Mouse (Mus musculus) C3H10T1/2 (cell line): ENCODE measurements around the gene Il2ra. TPM values are rescaled to one million over a fixed set of nuclear protein-coding genes. Genes with fewer than 3 reads are reported as not detected.

ENCODE experiments used
- polyA plus RNA-seq, 2 experiments: library from polyadenylated mRNA; unstranded; fragments of >200 nt; fragmentation: generic; extraction: Trizol; gene quantifications; one replicate each; pipeline ENCODE4 v1.2.1; 2012; ENCODE audit warnings: missing spikeins in 2 of 2

The Il2ra gene
- polyA plus RNA-seq, result not detected

GRCm38 (mm10) chr2:11642451-11642941 is at the start of gene Il2ra:
Gene Il2ra, plus strand, starts transcription at chr2:11642807.

GRCm38 (mm10) chr2:11604053-11604452 is 38.6 kb upstream of the Il2ra start, which contains the start of gene Rbm17:
Gene Rbm17, minus strand, starts transcription at chr2:11604153.

GRCm38 (mm10) chr2:11625890-11626289 is 16.7 kb upstream of the Il2ra start, which contains the start of gene Gm17490:
Gene Gm17490, minus strand, starts transcription at chr2:11626264.

GRCm38 (mm10) chr2:11705201-11706025 is 62.8 kb downstream of the Il2ra start, which contains the start of gene Il15ra:
Gene Il15ra, plus strand, starts transcription at chr2:11705290.

Other genes starting within 250 kb of the Il2ra start
- 1 to 10 TPM in 1 of 2 experiments, under 1 TPM in 1; 0.19 to 2.0 TPM for gene Pfkfb3, start 88.7 kb upstream of the Il2ra start, polyA plus RNA-seq
- gene Rbm17, start 38.7 kb upstream of the Il2ra start, polyA plus RNA-seq, result 10 to 100 TPM; 34.3 to 82.9 TPM
- gene Gm17490, start 16.5 kb upstream of the Il2ra start, polyA plus RNA-seq, result not detected
- 1 to 10 TPM in 1 of 2 experiments, under 1 TPM in 1; 0.08 to 1.8 TPM for gene Il15ra, start 62.5 kb downstream of the Il2ra start, polyA plus RNA-seq
- gene Fbh1, start 134.8 kb downstream of the Il2ra start, polyA plus RNA-seq, result 10 to 100 TPM; 11.4 to 39.1 TPM
- gene Ankrd16, start 135.1 kb downstream of the Il2ra start, polyA plus RNA-seq, result 10 to 100 TPM in 1 of 2 experiments, 1 to 10 TPM in 1; 1.6 to 20.7 TPM